Mouse (Mus musculus) brain, embryonic 14.5 days (tissue): ENCODE measurements around the gene Lpar1.

Experiments
- CTCF ChIP-seq: fragments of 200-500 bp; IDR thresholded peaks from 2 replicates; pipeline ENCODE4 v1.5.1; 2012; ENCODE audit warnings: inconsistent platforms, mild to moderate bottlenecking, moderate library complexity, borderline replicate concordance; ENCODE audit not compliant: insufficient read depth, insufficient read length; ENCODE audit errors: extremely low read depth
- POLR2A ChIP-seq: fragments of 200-500 bp; IDR thresholded peaks from 2 replicates; pipeline ENCODE4 v1.6.1; 2012; ENCODE audit warnings: mild to moderate bottlenecking, inconsistent platforms, borderline replicate concordance; ENCODE audit not compliant: poor library complexity, insufficient read depth, insufficient read length, severe bottlenecking; ENCODE audit errors: extremely low read depth

DNA sequence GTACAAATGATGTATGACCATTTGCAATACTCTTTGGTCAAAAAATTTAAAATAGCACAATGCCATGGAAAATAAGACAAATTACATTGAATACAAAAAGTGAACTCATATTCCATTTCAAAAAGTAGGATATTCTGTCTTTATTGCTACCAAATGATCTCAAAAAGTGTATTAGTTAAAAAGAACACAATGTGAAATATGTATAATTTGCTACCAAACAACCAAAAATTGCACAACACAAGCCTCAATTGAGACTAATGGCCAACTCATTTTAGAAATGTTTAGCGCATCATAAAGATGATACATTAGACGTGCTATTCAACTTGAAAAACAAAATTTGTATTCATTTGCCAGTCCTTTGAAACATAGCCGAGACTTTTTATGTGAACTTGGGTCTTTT is 104.9 kb downstream of the Lpar1 start:
- TF ChIP-seq POLR2A = no peak
- TF ChIP-seq CTCF = no peak
